Mouse (Mus musculus) heart, postnatal 0 days (tissue): ENCODE results near the gene Fam217a.

Experiments
- CTCF ChIP-seq: IDR thresholded peaks from 2 replicates; pipeline ENCODE4 v1.5.1; 2016; ENCODE audit warnings: antibody characterized with exemption, control low read depth, low read depth
- EP300 ChIP-seq: IDR thresholded peaks from 2 replicates; pipeline ENCODE4 v1.6.1; 2016; ENCODE audit warnings: antibody characterized with exemption, low read depth

DNA sequence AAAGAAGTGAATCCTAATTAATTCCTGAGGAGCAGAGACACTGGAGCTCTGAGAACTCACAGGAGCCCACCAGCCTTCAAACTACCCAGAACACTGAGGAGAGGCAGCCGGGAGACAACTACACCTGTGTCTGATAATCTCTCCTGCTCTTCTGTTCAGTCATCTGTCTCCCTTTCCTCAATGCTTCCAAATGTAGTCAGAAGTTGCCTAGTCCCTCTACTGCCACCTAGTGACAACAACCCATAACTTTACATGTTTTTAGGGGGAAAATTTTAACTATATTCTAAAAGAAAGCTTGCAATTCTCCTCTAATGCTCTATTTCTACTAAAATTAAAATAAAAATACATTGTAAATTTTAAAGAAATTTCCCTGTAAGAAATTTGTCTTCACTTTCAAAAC, 49.0 kb upstream of the Fam217a start:
- TF ChIP-seq EP300 (no peak), CTCF (peak; percentile 69)
